ENCODE assay signal across 13 mouse cellular contexts in genomic region chr6:126948336-126948735, GRCm38 (mm10). TPM values are rescaled to one million over a fixed set of nuclear protein-coding genes. Genes with fewer than 3 reads are reported as not detected.
DNase-seq lines count a peak whose midpoint lies in the region; ATAC-seq and TF ChIP-seq lines count a peak whose summit lies in the region.
"Had no signal": no experiment of that assay in that cellular context is flagged by ENCODE, and none has a peak within 500 bp of the region (broad histone marks: within the 10 kb centered on the region; RNA-seq: fewer than 3 reads in every experiment).

No protein-coding gene starts in this region.

- no peak overlapping the region for H3K4me2 ChIP-seq in intestine, postnatal 0 days (replicated peaks; ENCODE audit: low read depth)
- no peak overlapping the region for H3K4me2 ChIP-seq in intestine, embryonic 15.5 days (replicated peaks)

- peaks cover 51% of the 10 kb centered on the region for H3K36me3 ChIP-seq in intestine, postnatal 0 days (ENCODE audit: control insufficient read depth, insufficient read depth)
- 0 out of 2 replicates have a peak, but pooled peaks cover 13% of the 10 kb centered on the region for H3K36me3 ChIP-seq in intestine, embryonic 15.5 days
- peaks cover 32% of the 10 kb centered on the region for H3K36me3 ChIP-seq in E14TG2a.4 (ENCODE audit: insufficient read depth, low read length)

- peak; percentile 54 for TF ChIP-seq CTCF in intestine, postnatal 0 days (IDR thresholded peaks at IDR 0.05; ENCODE audit: low read depth)
- peak; percentile 74 for TF ChIP-seq CTCF in E14TG2a.4 (conservative IDR thresholded peaks at IDR 0.05; ENCODE audit: low read length)

- H3K9me3 ChIP-seq in intestine, postnatal 0 days (ENCODE audit: control insufficient read depth): no peaks in the 10 kb centered on the region
- H3K9me3 ChIP-seq in intestine, embryonic 15.5 days: no peaks in the 10 kb centered on the region
- no peaks in the 10 kb centered on the region for H3K9me3 ChIP-seq in E14TG2a.4 (ENCODE audit: low read length)

- no peak overlapping the region for H3K4me3 ChIP-seq in intestine, postnatal 0 days (ENCODE audit: low read depth, low read length)
- no peak overlapping the region for H3K4me3 ChIP-seq in intestine, embryonic 15.5 days (replicated peaks)
- no peak overlapping the region for H3K4me3 ChIP-seq in E14TG2a.4 (replicated peaks; ENCODE audit: low read length)
- H3K4me3 ChIP-seq: erythroblast, embryonic 14.5 days had no signal

- H3K27me3 ChIP-seq in intestine, postnatal 0 days (replicated peaks; ENCODE audit: control insufficient read depth, insufficient read depth, low read length): no peaks in the 10 kb centered on the region
- H3K27me3 ChIP-seq in intestine, embryonic 15.5 days (replicated peaks): no peaks in the 10 kb centered on the region
- H3K27me3 ChIP-seq in E14TG2a.4 (ENCODE audit: insufficient read depth, low read length): no peaks in the 10 kb centered on the region

- H3K4me1 ChIP-seq in intestine, postnatal 0 days (replicated peaks; ENCODE audit: control insufficient read depth, insufficient read depth, low read length): no peaks in the 10 kb centered on the region
- H3K4me1 ChIP-seq in intestine, embryonic 15.5 days (replicated peaks): no peaks in the 10 kb centered on the region
- no peaks in the 10 kb centered on the region for H3K4me1 ChIP-seq in E14TG2a.4 (replicated peaks; ENCODE audit: low read depth, low read length)

- DNase-seq in cerebellum, adult 9-10 months: peak; percentile 35
- DNase-seq in cerebellum, postnatal 4 days (ENCODE audit: low spot score in 2 of 2): no peak
- DNase-seq in right cerebral cortex, postnatal 14 days: no peak
- DNase-seq in layer of hippocampus, adult 9-10 months (ENCODE audit: low spot score): no peak
- DNase-seq: kidney, adult 9 months had no signal

- H3K9ac ChIP-seq in intestine, postnatal 0 days (ENCODE audit: low read depth, low read length): no peak overlapping the region
- H3K9ac ChIP-seq in intestine, embryonic 15.5 days: no peak overlapping the region

- ATAC-seq in intestine, postnatal 0 days: no peak
- no peak for ATAC-seq in intestine, embryonic 15.5 days
- ATAC-seq in megakaryocyte-erythroid progenitor cell, adult 5-6 weeks (replicated peaks; ENCODE audit: low FRiP score, low TSS enrichment, poor library complexity, severe bottlenecking): 0 out of 2 replicates have a peak, but pooled peaks have one; percentile 44
- ATAC-seq: activated CD4-positive, CD25-positive, alpha-beta regulatory T cell, adult 4 months had no signal

- WGBS in intestine, postnatal 0 days: 84% methylated on average over 4 of the region's 4 CpGs
- 91% methylated on average over 4 of the region's 4 CpGs for whole genome bisulfite sequencing in intestine, embryonic 15.5 days

- no peak overlapping the region for H3K27ac ChIP-seq in intestine, postnatal 0 days (ENCODE audit: low read depth, low read length)
- H3K27ac ChIP-seq in intestine, embryonic 15.5 days: no peak overlapping the region
- H3K27ac ChIP-seq: macrophage had no signal

RNA-seq across cellular contexts. Expression of gene D6Wsu163e, which starts 8.6 kb away (rescaled TPM):
- 16.2 and 19.5 TPM in 2 replicates for polyA plus RNA-seq in intestine, postnatal 0 days (2015; fragmentation: Nextera tagmentation; extraction: Ambion mirVana)
- polyA plus RNA-seq in intestine, embryonic 15.5 days (2015; fragmentation: Nextera tagmentation; extraction: Ambion mirVana): 15.8 and 18.3 TPM in 2 replicates
- total RNA-seq in megakaryocyte-erythroid progenitor cell, adult 5-6 weeks (2014; fragmentation: Nextera tagmentation): 16.7 and 36.8 TPM in 2 replicates
- 29.3 and 60.9 TPM in 2 replicates for total RNA-seq in megakaryocyte-erythroid progenitor cell, adult 5-6 weeks (2017)

RNA-seq across cellular contexts. Expression of gene Rad51ap1, which starts 8.9 kb away (rescaled TPM):
- 11.5 and 12.8 TPM in 2 replicates for polyA plus RNA-seq in intestine, postnatal 0 days (2015; fragmentation: Nextera tagmentation; extraction: Ambion mirVana)
- polyA plus RNA-seq in intestine, embryonic 15.5 days (2015; fragmentation: Nextera tagmentation; extraction: Ambion mirVana): 39.9 and 56.3 TPM in 2 replicates
- total RNA-seq in megakaryocyte-erythroid progenitor cell, adult 5-6 weeks (2014; fragmentation: Nextera tagmentation): 85.9 and 90.7 TPM in 2 replicates
- 174 and 247 TPM in 2 replicates for total RNA-seq in megakaryocyte-erythroid progenitor cell, adult 5-6 weeks (2017)

RNA-seq across cellular contexts. Expression of gene Dyrk4, which starts 26.7 kb away (rescaled TPM):
- polyA plus RNA-seq in intestine, postnatal 0 days (2015; fragmentation: Nextera tagmentation; extraction: Ambion mirVana): not detected in 2 replicates
- 0.06 TPM in 1 of 2 replicates, not detected in the other for polyA plus RNA-seq in intestine, embryonic 15.5 days (2015; fragmentation: Nextera tagmentation; extraction: Ambion mirVana)
- total RNA-seq in megakaryocyte-erythroid progenitor cell, adult 5-6 weeks (2014; fragmentation: Nextera tagmentation): 1.4 TPM in 1 of 2 replicates, not detected in the other
- not detected in 2 replicates for total RNA-seq in megakaryocyte-erythroid progenitor cell, adult 5-6 weeks (2017)
- total RNA-seq: granulocyte monocyte progenitor cell, adult 5-6 weeks had no signal
- polyA plus RNA-seq: erythroblast, embryonic 14.5 days; macrophage had no signal
